Mouse (Mus musculus): ENCODE data around the gene Cd93. TPM values are rescaled to one million over a fixed set of nuclear protein-coding genes. Genes with fewer than 3 reads are reported as not detected.

Cd93 gene
- polyA plus RNA-seq, 1 experiment: not detected

DNA sequence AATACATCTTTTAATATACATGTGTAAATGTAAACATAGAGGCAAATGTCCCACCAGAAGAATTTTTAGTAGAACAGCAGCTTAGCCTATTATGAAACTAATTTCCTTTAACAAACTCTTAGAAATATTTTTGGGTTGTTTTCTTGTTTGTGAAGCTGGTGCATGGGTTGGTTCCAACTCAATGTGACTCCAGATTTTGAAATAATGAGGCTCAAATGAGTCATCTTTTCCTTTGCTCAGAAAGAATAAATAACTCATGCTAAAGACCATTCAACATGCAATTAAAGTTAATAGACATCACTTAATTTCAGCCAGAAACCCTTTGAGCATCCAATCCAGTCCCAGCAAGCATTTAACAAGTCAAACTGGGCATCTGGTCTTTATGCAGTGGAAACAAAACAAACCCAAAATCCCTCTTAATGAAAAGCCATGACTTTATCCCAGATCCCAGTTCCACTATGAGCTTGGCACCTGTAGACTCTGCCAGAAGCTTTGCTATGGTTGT, 14.3 kb downstream of the Cd93 start:
- TF ChIP-seq POLR2A (IDR thresholded peaks at IDR 0.05; ENCODE audit: insufficient read depth, low read depth, low read length) (no peak), CTCF (IDR thresholded peaks at IDR 0.05; ENCODE audit: insufficient read depth, low read depth, low read length) (no peak)
- no peak overlapping the region for H3K4me3 ChIP-seq (ENCODE audit: insufficient read depth, low read depth, low read length)
- H3K4me1 ChIP-seq (ENCODE audit: control insufficient read depth, insufficient read depth, low read length): no peaks in the 10 kb centered on the region
- peak overlapping the region; percentile 89; the same call in 1 of the 2 replicates for H3K27ac ChIP-seq (ENCODE audit: insufficient read depth, low read depth, low read length)

GRCm38 (mm10) chr2:148428523-148428922, 14.8 kb downstream of the Cd93 start:
- no peak overlapping the region for H3K27ac ChIP-seq (ENCODE audit: insufficient read depth, low read depth, low read length)
- TF ChIP-seq CTCF (IDR thresholded peaks at IDR 0.05; ENCODE audit: insufficient read depth, low read depth, low read length) (no peak), POLR2A (IDR thresholded peaks at IDR 0.05; ENCODE audit: insufficient read depth, low read depth, low read length) (no peak)
- no peak overlapping the region for H3K4me3 ChIP-seq (ENCODE audit: insufficient read depth, low read depth, low read length)
- 75% methylated on average over 3 of the region's 3 CpGs for WGBS
- H3K4me1 ChIP-seq (ENCODE audit: control insufficient read depth, insufficient read depth, low read length): no peaks in the 10 kb centered on the region

DNA sequence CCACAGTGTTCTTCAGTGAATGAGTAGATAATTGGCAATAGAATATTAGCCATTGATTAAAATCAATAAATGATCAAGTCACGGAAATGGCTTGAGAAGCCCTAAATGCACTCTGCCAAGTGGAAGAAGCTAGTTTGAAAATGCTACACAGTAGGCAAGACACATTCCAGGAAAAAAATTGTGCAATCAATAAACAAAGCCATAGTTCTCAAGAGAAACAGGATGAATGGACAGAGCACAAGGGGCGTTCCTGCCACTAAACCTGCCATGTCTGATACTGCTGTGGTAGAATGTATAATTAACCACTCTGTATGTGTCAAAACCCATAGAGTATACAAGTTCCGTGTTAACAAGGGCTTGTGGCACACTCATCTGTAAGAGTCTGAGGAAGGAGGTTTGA, 15.8 kb downstream of the Cd93 start:
- Histone ChIP-seq H3K27ac (ENCODE audit: insufficient read depth, low read depth, low read length) (no peak overlapping the region), H3K4me3 (ENCODE audit: insufficient read depth, low read depth, low read length) (no peak overlapping the region), H3K4me1 (ENCODE audit: control insufficient read depth, insufficient read depth, low read length) (no peaks in the 10 kb centered on the region)
- TF ChIP-seq CTCF (IDR thresholded peaks at IDR 0.05; ENCODE audit: insufficient read depth, low read depth, low read length) (no peak), POLR2A (IDR thresholded peaks at IDR 0.05; ENCODE audit: insufficient read depth, low read depth, low read length) (no peak)
- WGBS: 65% methylated on average over 3 of the region's 3 CpGs

- Histone ChIP-seq H3K27ac (ENCODE audit: insufficient read depth, low read depth, low read length) (no peak overlapping the region), H3K4me1 (ENCODE audit: control insufficient read depth, insufficient read depth, low read length) (no peaks in the 10 kb centered on the region), H3K4me3 (ENCODE audit: insufficient read depth, low read depth, low read length) (no peak overlapping the region)
- 87% methylated on average over 5 of the region's 5 CpGs for WGBS
- no peak for TF ChIP-seq POLR2A (IDR thresholded peaks at IDR 0.05; ENCODE audit: insufficient read depth, low read depth, low read length)
- TF ChIP-seq CTCF (IDR thresholded peaks at IDR 0.05; ENCODE audit: insufficient read depth, low read depth, low read length): no peak
Measured at GRCm38 (mm10) chr2:148425709-148426382, 17.5 kb downstream of the Cd93 start.

- Histone ChIP-seq H3K27ac (ENCODE audit: insufficient read depth, low read depth, low read length) (no peak overlapping the region), H3K4me3 (ENCODE audit: insufficient read depth, low read depth, low read length) (no peak overlapping the region), H3K4me1 (ENCODE audit: control insufficient read depth, insufficient read depth, low read length) (no peaks in the 10 kb centered on the region)
- TF ChIP-seq CTCF (IDR thresholded peaks at IDR 0.05; ENCODE audit: insufficient read depth, low read depth, low read length) (no peak), POLR2A (IDR thresholded peaks at IDR 0.05; ENCODE audit: insufficient read depth, low read depth, low read length) (no peak)
- 65% methylated on average over 1 of the region's 1 CpGs for WGBS
Measured at GRCm38 (mm10) chr2:148421706-148422105, 21.7 kb downstream of the Cd93 start.

DNA sequence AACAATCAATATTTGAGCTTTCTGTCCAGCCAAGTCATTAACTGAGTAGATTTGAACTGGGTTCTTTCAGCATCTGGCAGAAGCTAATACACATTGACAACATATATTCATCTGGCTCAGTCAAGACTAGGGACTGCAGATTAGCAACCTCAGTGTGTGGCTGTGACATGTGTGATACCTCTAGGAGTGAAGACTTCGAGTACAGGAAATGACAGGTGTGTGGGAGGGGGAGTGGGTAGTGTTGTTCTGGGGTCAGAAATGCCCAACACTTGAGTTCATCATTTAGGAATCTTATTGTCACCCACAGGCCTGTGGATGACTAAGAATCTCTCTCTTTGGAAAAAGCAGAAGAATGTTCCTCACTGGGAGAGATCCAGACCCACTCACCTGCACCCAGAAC, 22.3 kb downstream of the Cd93 start:
- no peak overlapping the region for H3K4me3 ChIP-seq (ENCODE audit: insufficient read depth, low read depth, low read length)
- H3K27ac ChIP-seq (ENCODE audit: insufficient read depth, low read depth, low read length): no peak overlapping the region
- no peaks in the 10 kb centered on the region for H3K4me1 ChIP-seq (ENCODE audit: control insufficient read depth, insufficient read depth, low read length)
- 44% methylated on average over 1 of the region's 1 CpGs for WGBS
- no peak for TF ChIP-seq CTCF (IDR thresholded peaks at IDR 0.05; ENCODE audit: insufficient read depth, low read depth, low read length)
- TF ChIP-seq POLR2A (IDR thresholded peaks at IDR 0.05; ENCODE audit: insufficient read depth, low read depth, low read length): no peak

DNA sequence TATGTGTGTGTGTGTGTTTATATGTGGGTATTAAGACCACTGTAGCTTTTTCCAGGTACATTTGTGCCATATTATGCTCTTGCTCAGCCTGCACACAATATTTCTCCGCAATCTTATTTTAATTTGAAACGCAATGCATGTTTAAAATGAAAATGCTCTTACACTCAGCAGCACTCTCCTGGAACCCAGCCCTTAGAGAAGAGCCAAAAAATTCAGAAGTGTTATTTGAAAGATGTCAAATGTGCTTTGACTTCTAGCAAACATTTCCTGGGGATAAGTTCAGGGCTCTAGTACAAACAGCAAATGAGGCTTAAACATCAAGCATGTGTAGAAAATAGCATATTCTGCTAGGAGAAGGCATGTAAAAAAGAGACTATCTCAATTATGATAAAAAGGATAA, 23.6 kb downstream of the Cd93 start:
- H3K27ac ChIP-seq (ENCODE audit: insufficient read depth, low read depth, low read length): no peak overlapping the region
- whole genome bisulfite sequencing: 86% methylated on average over 2 of the region's 2 CpGs
- no peak overlapping the region for H3K4me3 ChIP-seq (ENCODE audit: insufficient read depth, low read depth, low read length)
- H3K4me1 ChIP-seq (ENCODE audit: control insufficient read depth, insufficient read depth, low read length): no peaks in the 10 kb centered on the region
- TF ChIP-seq CTCF (IDR thresholded peaks at IDR 0.05; ENCODE audit: insufficient read depth, low read depth, low read length): no peak
- TF ChIP-seq POLR2A (IDR thresholded peaks at IDR 0.05; ENCODE audit: insufficient read depth, low read depth, low read length): no peak

- 81% methylated on average over 3 of the region's 3 CpGs for WGBS
- no peaks in the 10 kb centered on the region for H3K4me1 ChIP-seq (ENCODE audit: control insufficient read depth, insufficient read depth, low read length)
- no peak overlapping the region for H3K4me3 ChIP-seq (ENCODE audit: insufficient read depth, low read depth, low read length)
- TF ChIP-seq POLR2A (IDR thresholded peaks at IDR 0.05; ENCODE audit: insufficient read depth, low read depth, low read length) (no peak), CTCF (IDR thresholded peaks at IDR 0.05; ENCODE audit: insufficient read depth, low read depth, low read length) (no peak)
- H3K27ac ChIP-seq (ENCODE audit: insufficient read depth, low read depth, low read length): no peak overlapping the region
Measured at GRCm38 (mm10) chr2:148419151-148419550, 24.2 kb downstream of the Cd93 start.

DNA sequence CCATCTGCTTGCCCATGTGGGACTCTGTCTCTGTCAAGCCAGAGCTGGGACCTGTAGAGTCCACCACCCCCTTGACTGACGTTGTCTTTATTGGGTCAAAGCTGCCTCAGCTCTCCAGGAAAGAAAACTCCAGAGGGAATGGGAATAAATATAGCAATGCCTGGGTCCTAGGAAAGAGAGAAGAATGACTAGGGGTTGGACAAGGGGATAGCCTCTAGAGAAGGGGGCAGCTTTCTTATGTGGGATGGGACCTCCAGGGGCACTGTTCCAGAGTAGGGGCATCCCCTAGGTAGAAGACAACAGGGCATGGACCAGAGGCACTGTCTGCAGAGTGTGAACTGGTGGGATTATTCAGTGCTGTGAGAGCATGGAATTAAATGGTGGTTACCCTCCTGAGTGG, 33.5 kb downstream of the Cd93 start:
- Histone ChIP-seq H3K4me3 (ENCODE audit: insufficient read depth, low read depth, low read length) (no peak overlapping the region), H3K4me1 (ENCODE audit: control insufficient read depth, insufficient read depth, low read length) (peaks cover 16% of the 10 kb centered on the region), H3K27ac (ENCODE audit: insufficient read depth, low read depth, low read length) (no peak overlapping the region)
- no peak for TF ChIP-seq CTCF (IDR thresholded peaks at IDR 0.05; ENCODE audit: insufficient read depth, low read depth, low read length)
- TF ChIP-seq POLR2A (IDR thresholded peaks at IDR 0.05; ENCODE audit: insufficient read depth, low read depth, low read length): no peak
- WGBS: 91% methylated on average over 1 of the region's 1 CpGs
